Mouse (Mus musculus) heart, postnatal 14 days (tissue): ENCODE data around the gene Minar1. TPM values are rescaled to one million over a fixed set of nuclear protein-coding genes. Genes with fewer than 3 reads are reported as not detected.

ENCODE experiments used
- total RNA-seq, 2 experiments: library from RNA; stranded (reverse); gene quantifications; 2 replicates each; pipeline ENCODE4 v1.2.3; 2021

Gene Minar1
- total RNA-seq, 2 experiments from 2014 or later, result 0.14 TPM; not detected in 1

Other genes starting within 250 kb of the Minar1 start
- 10 to 100 TPM; 25.9 to 26.8 TPM for gene Tmed3, start 81.9 kb upstream of the Minar1 start, total RNA-seq
- not detected for gene Ankrd34c, start 115.3 kb upstream of the Minar1 start, total RNA-seq